Mouse (Mus musculus) forebrain, postnatal 0 days (tissue): ENCODE data around the gene Gucy2c. TPM values are rescaled to one million over a fixed set of nuclear protein-coding genes. Genes with fewer than 3 reads are reported as not detected.

Experiments used
- ATAC-seq: fragments of 200-750 bp; cut with Nextera tagmentation; 2 replicates; pipeline ENCODE4 v1.8.0; 2017; ENCODE audit warnings: mild to moderate bottlenecking, moderate library complexity
- DNase-seq: peaks from one replicate; pipeline ENCODE4 v3.0.0-alpha.2; 2015
- H3K27ac ChIP-seq: fragments of 300-500 bp; sonication (generic); 2 replicates; pipeline ENCODE4 v1.5.1; 2014; ENCODE audit warnings: low read depth, mild to moderate bottlenecking, antibody characterized with exemption, low read length, moderate library complexity, mixed read lengths
- H3K27me3 ChIP-seq: fragments of 300-500 bp; sonication (generic); 2 replicates; pipeline ENCODE4 v1.6.1; 2014; ENCODE audit warnings: mild to moderate bottlenecking, low read length, mixed read lengths; ENCODE audit not compliant: insufficient read depth
- H3K36me3 ChIP-seq: fragments of 300-500 bp; sonication (generic); 2 replicates; pipeline ENCODE4 v1.6.1; 2014; ENCODE audit warnings: mild to moderate bottlenecking, moderate library complexity; ENCODE audit not compliant: insufficient read depth
- H3K4me1 ChIP-seq: fragments of 300-500 bp; sonication (generic); 2 replicates; pipeline ENCODE4 v1.6.1; 2014; ENCODE audit warnings: antibody characterized with exemption; ENCODE audit not compliant: insufficient read depth
- H3K4me2 ChIP-seq: fragments of 300-500 bp; sonication (generic); 2 replicates; pipeline ENCODE4 v1.6.1; 2014; ENCODE audit warnings: low read depth, mild to moderate bottlenecking, moderate library complexity
- H3K4me3 ChIP-seq: fragments of 300-500 bp; sonication (generic); 2 replicates; pipeline ENCODE4 v1.5.1; 2014; ENCODE audit warnings: low read depth, low read length, mixed read lengths
- H3K9ac ChIP-seq: fragments of 300-500 bp; sonication (generic); 2 replicates; pipeline ENCODE4 v1.6.1; 2014; ENCODE audit warnings: mild to moderate bottlenecking
- H3K9me3 ChIP-seq: fragments of 300-500 bp; sonication (generic); 2 replicates; pipeline ENCODE4 v1.6.1; 2016; ENCODE audit warnings: low read length
- CTCF ChIP-seq: sonication (generic); IDR thresholded peaks from 2 replicates; pipeline ENCODE4 v1.5.1; 2016; ENCODE audit warnings: antibody characterized with exemption, control low read depth, low read depth
- WGBS: fragments of 180-500 bp; shearing (Covaris S2); extraction: QIAGEN DNeasy Blood & Tissue Kit; methylation state at CpG from one replicate; pipeline ENCODE4 v1.1.7; 2014; 5-methylcytosine and 5-hydroxymethylcytosine counted together
- polyA plus RNA-seq: library from polyadenylated mRNA; unstranded; fragments of >200 nt; fragmentation: Nextera tagmentation; extraction: Ambion mirVana; gene quantifications from 2 replicates; pipeline ENCODE4 v1.2.1, GENCODE M21; 2015
- total RNA-seq: library from RNA; depleted of rRNA; stranded (reverse); fragments of >200 nt; gene quantifications from 2 replicates; pipeline ENCODE4 v1.2.3, GENCODE M21; 2014

Gene Gucy2c
- total and polyA plus RNA-seq, 2 experiments from 2014 or later: 0.42 to 0.67 TPM

- no peaks in the 10 kb centered on the region for H3K9me3 ChIP-seq
- DNase-seq (no peak), ATAC-seq (no peak)
- H3K27ac ChIP-seq: no peak overlapping the region
- H3K4me1 ChIP-seq: no peaks in the 10 kb centered on the region
- no peaks in the 10 kb centered on the region for H3K27me3 ChIP-seq
- H3K36me3 ChIP-seq: peaks cover 87% of the 10 kb centered on the region
- no peak overlapping the region for H3K4me2 ChIP-seq
- no peak for TF ChIP-seq CTCF
- WGBS: 97% methylated on average over 21 of the region's 21 CpGs
- H3K4me3 ChIP-seq: no peak overlapping the region
- H3K9ac ChIP-seq: no peak overlapping the region
Measured at GRCm38 (mm10) chr6:136820381-136820780, 38.8 kb upstream of the Gucy2c start.

GRCm38 (mm10) chr6:136817549-136817948 lies 36.0 kb upstream of the Gucy2c start:
- no peaks in the 10 kb centered on the region for H3K27me3 ChIP-seq
- no peak overlapping the region for H3K4me2 ChIP-seq
- no peak for TF ChIP-seq CTCF
- DNase-seq (peak; percentile 83), ATAC-seq (peak; percentile 83)
- WGBS: 71% methylated on average over 3 of the region's 3 CpGs
- H3K4me3 ChIP-seq: no peak overlapping the region
- no peaks in the 10 kb centered on the region for H3K4me1 ChIP-seq
- no peaks in the 10 kb centered on the region for H3K9me3 ChIP-seq
- H3K9ac ChIP-seq: no peak overlapping the region
- H3K36me3 ChIP-seq: peaks cover 92% of the 10 kb centered on the region
- 0 out of 2 replicates have a peak overlapping the region, but pooled peaks have one; percentile 30 for H3K27ac ChIP-seq

GRCm38 (mm10) chr6:136816826-136817225 lies 35.3 kb upstream of the Gucy2c start:
- no peak for TF ChIP-seq CTCF
- 0 out of 2 replicates have a peak overlapping the region, but pooled peaks have one; percentile 30 for H3K27ac ChIP-seq
- 93% methylated on average over 21 of the region's 21 CpGs for WGBS
- H3K4me3 ChIP-seq: no peak overlapping the region
- peaks cover 92% of the 10 kb centered on the region for H3K36me3 ChIP-seq
- H3K4me1 ChIP-seq: no peaks in the 10 kb centered on the region
- H3K9ac ChIP-seq: no peak overlapping the region
- H3K27me3 ChIP-seq: no peaks in the 10 kb centered on the region
- no peak overlapping the region for H3K4me2 ChIP-seq
- DNase-seq (no peak), ATAC-seq (no peak)
- no peaks in the 10 kb centered on the region for H3K9me3 ChIP-seq

- no peak overlapping the region for H3K4me3 ChIP-seq
- peaks cover 80% of the 10 kb centered on the region for H3K36me3 ChIP-seq
- ATAC-seq (no peak), DNase-seq (no peak)
- no peak overlapping the region for H3K4me2 ChIP-seq
- no peaks in the 10 kb centered on the region for H3K27me3 ChIP-seq
- H3K9me3 ChIP-seq: no peaks in the 10 kb centered on the region
- no peak overlapping the region for H3K9ac ChIP-seq
- no peaks in the 10 kb centered on the region for H3K4me1 ChIP-seq
- TF ChIP-seq CTCF: no peak
- 93% methylated on average over 7 of the region's 7 CpGs for WGBS
- H3K27ac ChIP-seq: no peak overlapping the region
Measured at GRCm38 (mm10) chr6:136815381-136815780, 33.8 kb upstream of the Gucy2c start.

GRCm38 (mm10) chr6:136813117-136813516 lies 31.6 kb upstream of the Gucy2c start:
- ATAC-seq (no peak), DNase-seq (peak; percentile 31)
- 40% methylated on average over 4 of the region's 4 CpGs for WGBS
- no peak overlapping the region for H3K4me2 ChIP-seq
- H3K4me1 ChIP-seq: peaks cover 4% of the 10 kb centered on the region; the same call in 1 of the 2 replicates
- peaks cover 58% of the 10 kb centered on the region for H3K36me3 ChIP-seq
- H3K9me3 ChIP-seq: no peaks in the 10 kb centered on the region
- no peak overlapping the region for H3K27ac ChIP-seq
- no peak overlapping the region for H3K4me3 ChIP-seq
- no peaks in the 10 kb centered on the region for H3K27me3 ChIP-seq
- no peak overlapping the region for H3K9ac ChIP-seq
- TF ChIP-seq CTCF: peak; percentile 35

- no peaks in the 10 kb centered on the region for H3K27me3 ChIP-seq
- H3K4me3 ChIP-seq: no peak overlapping the region
- TF ChIP-seq CTCF: no peak
- H3K4me2 ChIP-seq: no peak overlapping the region
- WGBS: 90% methylated on average over 10 of the region's 10 CpGs
- peaks cover 4% of the 10 kb centered on the region; the same call in 1 of the 2 replicates for H3K4me1 ChIP-seq
- DNase-seq (no peak), ATAC-seq (no peak)
- H3K27ac ChIP-seq: no peak overlapping the region
- no peaks in the 10 kb centered on the region for H3K9me3 ChIP-seq
- H3K9ac ChIP-seq: no peak overlapping the region
- H3K36me3 ChIP-seq: peaks cover 40% of the 10 kb centered on the region
Measured at GRCm38 (mm10) chr6:136811196-136811595, 29.6 kb upstream of the Gucy2c start.

GRCm38 (mm10) chr6:136809673-136810072 lies 28.1 kb upstream of the Gucy2c start:
- Histone ChIP-seq H3K4me1 (peaks cover 4% of the 10 kb centered on the region; the same call in 1 of the 2 replicates), H3K4me2 (no peak overlapping the region), H3K27me3 (no peaks in the 10 kb centered on the region), H3K27ac (no peak overlapping the region), H3K9ac (no peak overlapping the region), H3K36me3 (peaks cover 28% of the 10 kb centered on the region), H3K4me3 (0 out of 2 replicates have a peak overlapping the region, but pooled peaks have one; percentile 74), H3K9me3 (no peaks in the 10 kb centered on the region)
- ATAC-seq: no peak
- WGBS: 85% methylated on average over 13 of the region's 13 CpGs
- TF ChIP-seq CTCF: no peak
- DNase-seq: no peak

- Histone ChIP-seq H3K9me3 (no peaks in the 10 kb centered on the region), H3K36me3 (peaks cover 22% of the 10 kb centered on the region), H3K4me3 (peak overlapping the region; percentile 74), H3K27ac (no peak overlapping the region), H3K4me1 (peaks cover 4% of the 10 kb centered on the region; the same call in 1 of the 2 replicates), H3K4me2 (peak overlapping the region; percentile 95), H3K9ac (no peak overlapping the region), H3K27me3 (no peaks in the 10 kb centered on the region)
- ATAC-seq (no peak), DNase-seq (no peak)
- no peak for TF ChIP-seq CTCF
- WGBS: 44% methylated on average over 14 of the region's 14 CpGs
Measured at GRCm38 (mm10) chr6:136809077-136809476, 27.5 kb upstream of the Gucy2c start.
